Mouse (Mus musculus): ENCODE measurements around the gene Hoxb9.
A peak's percentile ranks its signal among the peaks of the same experiment; 100 is the strongest.

Hoxb9 gene

DNA sequence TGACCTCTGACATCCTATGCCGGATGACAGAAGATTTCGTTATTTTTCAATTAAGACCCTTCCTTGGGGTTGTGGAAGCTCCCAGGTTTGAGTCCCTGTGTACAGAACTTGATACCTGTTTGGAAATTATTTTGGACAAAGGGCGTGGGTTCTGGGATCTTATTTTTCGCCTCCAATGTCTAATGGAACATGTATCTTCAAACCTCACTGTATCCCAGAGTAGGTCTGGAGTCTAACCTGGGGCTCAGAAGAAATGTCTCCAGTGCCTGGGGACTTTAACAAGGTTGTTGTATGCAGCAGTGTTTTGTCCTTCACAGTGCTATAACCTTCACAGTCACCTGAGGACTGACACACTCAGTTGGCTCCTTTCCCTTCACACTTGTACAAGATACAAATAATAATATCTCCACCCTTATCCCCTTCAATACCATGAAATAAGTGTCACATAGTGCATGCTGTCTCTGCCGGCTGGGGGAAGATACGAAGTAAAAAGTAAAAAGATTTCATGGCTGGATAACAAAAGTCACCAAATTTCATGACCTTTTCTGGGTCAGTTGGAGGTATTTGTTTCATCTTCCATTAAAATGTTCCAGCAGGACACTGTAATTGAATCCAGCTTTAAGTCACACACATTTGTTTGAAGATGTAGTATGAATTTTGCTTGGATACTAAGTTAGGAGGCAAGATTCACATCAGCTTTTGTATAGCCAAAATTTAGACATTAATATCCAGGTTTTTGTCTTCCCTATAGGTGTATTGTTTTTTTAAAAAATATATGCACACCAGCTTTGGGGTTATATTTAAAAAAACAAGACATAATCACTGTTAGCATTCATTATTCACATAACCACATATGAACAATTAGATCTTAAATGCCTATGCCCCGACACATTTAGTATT is 4.0 kb upstream of the Hoxb9 start:
- no peak for DNase-seq (ENCODE audit: low spot score in 2 of 2)

DNA sequence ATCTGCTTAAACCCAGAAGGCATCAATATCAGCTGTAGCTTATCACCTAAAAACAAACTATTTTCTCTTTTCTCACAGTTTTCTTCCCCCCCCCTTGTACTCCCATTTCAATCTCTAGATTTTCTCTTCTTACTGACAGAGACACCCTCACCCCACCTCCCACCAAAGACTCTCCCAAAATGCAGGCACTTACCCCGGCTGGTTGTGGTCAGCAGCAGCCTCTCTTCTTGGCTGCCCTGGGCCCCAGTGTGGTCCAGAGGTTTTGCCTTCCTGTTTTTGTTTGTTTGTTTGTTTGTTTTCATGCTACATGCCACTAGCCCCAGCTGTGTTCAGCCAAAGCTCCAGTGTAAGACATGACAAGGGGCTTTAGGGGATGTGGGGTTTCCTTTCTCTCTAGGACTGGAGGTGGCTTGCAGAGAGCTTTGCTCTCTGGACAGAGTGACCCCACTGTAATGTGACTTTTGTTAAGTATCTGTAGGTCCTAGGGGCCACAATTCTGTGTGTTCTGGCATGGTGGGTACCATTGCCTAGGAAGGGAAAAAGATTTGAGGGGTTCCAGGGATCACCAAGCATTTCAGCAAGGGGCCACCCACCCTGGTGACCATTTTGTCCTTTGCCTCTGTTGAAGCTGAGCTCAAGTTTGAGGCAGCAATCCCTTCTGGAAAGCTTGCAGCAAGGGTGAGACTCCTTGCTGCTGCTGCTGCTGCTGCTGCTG is 3.1 kb upstream of the Hoxb9 start:
- DNase-seq (ENCODE audit: low spot score in 2 of 2), result no peak

DNA sequence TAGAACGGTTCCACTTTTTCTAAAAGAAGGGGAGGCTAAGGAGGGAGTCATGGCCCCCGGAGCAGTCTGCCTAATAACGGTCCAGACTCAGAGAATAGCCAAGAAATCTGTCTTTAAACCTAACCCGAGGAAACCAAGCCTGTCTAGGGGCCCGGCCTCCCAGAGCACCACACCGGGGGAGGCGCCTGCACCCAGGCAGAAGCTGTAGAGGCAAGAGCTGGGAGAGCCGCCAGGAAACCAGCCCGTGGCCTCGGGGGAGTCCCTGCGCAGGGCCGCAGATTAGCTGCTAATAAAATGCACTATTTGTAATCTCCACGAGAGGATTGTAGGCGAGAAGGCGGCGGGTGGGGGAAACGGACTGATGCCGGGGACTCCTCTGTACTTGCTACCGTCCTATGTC is 1.4 kb upstream of the Hoxb9 start:
- DNase-seq (ENCODE audit: low spot score in 2 of 2), result no peak

DNA sequence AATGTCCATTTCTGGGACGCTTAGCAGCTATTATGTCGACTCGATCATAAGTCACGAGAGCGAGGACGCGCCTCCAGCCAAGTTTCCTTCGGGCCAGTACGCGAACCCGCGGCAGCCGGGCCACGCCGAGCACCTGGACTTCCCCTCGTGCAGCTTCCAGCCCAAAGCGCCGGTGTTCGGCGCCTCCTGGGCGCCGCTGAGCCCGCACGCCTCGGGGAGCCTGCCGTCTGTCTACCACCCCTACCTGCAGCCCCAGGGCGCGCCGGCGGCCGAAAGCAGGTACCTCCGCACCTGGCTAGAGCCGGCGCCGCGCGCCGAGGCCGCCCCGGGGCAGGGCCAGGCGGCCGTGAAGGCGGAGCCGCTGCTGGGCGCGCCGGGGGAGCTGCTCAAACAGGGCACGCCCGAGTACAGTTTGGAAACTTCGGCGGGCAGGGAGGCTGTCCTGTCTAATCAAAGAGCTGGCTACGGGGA is 319 bp downstream of the Hoxb9 start:
- DNase-seq (ENCODE audit: low spot score in 2 of 2), result no peak

DNA sequence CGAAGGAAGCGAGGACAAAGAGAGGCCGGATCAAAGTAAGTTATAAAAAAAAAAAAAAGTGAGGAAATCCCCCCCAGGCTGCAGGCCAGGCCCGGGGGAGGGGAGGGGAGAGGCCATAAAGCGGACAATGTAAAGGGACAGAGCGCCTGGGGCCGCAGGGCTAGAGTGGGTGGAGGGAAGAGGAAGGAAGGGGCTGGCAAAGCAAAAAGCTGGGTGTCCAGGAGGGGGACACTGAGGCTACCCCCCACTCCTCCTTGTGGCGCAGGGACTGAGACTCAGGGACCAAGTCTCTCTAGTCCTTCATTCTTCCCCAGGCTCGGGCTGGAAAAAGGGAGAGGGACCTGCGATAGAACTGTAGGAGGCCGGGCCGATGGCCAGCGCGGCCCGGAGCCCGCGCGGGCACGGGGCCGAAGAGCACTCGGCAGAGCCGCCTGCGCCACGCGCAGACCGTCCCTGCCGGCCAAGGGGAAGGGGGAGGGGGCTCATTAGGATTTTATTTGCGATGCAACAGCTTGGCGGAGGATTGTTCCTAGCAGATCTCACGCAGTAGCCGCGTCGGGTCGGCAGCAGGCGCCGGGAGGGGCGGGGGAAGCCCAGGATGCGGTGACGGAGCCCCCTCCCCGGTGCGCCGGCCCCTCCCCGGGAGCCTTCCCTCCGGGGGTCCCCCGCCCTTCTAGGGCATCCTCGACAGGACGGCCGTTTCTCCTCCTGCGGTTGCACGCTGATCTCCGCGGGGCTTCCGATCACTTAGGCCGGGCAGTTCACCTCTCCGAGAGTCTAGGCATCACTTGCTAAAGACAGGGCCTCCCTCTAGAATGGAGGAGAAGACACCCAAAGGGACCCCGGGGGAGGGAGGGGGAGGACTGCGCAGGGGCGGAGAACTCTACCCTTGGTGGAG is 1.0 kb downstream of the Hoxb9 start:
- DNase-seq (ENCODE audit: low spot score in 2 of 2), result no peak

DNA sequence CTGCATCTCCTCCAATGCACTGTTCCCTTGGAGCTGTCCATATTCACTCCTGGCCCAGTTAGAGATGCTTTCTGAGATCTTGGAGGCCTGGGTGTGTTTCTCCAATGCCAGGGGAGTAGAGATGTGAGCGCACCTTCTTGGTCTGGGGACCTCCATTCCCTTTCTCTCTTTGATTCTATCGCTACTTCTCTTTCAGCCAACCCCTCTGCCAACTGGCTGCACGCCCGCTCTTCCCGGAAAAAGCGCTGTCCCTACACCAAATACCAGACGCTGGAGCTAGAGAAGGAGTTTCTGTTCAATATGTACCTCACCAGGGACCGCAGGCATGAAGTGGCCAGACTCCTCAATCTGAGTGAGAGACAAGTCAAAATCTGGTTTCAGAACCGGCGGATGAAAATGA is 3.2 kb downstream of the Hoxb9 start:
- DNase-seq (ENCODE audit: low spot score in 2 of 2), result no peak

DNA sequence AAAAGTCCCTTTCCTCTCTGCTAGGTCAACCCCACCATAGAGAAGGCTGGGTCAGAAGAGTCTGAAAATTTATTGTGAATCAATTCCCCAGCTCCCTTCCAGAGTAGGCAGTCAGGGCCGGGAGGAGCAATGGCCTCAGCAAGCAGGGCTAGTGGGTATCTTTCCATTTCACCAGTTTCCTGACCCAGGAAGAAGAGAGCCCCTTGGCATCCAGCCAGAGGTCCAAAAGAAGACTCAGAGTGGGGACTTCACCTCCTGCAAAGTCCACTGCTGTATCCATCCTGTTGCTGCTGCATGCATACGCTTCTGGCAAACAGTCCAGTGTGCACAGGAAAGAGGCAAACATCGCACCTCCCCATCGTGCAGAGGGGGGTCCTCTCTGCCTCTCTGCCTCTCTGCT is 4.6 kb downstream of the Hoxb9 start:
- no peak for DNase-seq (ENCODE audit: low spot score in 2 of 2)

DNA sequence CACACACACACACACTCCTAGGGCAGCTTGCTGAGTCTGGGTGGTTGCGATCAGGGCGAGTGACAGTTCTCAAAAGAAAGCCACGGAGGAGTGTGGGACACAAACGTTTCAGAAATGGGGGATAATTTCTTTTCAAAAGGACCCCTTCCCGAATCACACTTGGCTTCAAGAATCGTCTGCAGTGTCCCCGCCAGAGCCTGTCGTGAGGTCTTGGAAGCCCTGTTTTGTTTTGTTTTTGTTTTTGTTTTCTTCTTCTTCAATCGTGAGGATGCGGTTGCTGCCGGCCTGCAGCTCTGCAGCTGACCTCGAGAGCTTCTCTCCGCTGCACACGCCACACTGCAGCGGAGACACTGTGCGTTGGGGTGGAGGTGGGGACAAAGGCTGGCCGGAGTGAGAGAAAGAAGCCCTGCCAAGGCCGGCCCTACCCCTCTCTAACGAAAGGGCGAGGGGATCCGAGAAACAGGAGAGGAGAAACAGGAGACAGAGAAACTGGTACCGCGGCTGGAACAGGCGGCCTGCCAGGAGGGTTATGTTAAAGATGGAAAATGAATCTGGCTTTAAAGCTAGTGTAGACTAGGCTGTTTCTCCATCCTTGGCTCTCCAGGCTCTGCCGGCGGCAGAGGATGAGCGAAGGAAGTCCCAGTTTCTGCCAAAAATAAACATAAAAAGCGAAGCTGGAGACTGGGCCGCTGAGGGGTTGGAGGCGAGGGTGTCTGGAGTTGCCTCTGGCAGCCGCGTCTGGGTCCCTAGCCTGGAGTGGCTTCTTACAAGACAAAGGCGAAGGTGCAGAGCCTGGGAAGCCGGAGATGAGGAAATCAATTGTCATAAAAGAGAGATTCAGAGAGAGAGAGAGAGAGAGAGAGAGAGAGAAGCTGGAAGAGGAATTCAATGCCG is 6.1 kb downstream of the Hoxb9 start:
- no peak for DNase-seq (ENCODE audit: low spot score in 2 of 2)

DNA sequence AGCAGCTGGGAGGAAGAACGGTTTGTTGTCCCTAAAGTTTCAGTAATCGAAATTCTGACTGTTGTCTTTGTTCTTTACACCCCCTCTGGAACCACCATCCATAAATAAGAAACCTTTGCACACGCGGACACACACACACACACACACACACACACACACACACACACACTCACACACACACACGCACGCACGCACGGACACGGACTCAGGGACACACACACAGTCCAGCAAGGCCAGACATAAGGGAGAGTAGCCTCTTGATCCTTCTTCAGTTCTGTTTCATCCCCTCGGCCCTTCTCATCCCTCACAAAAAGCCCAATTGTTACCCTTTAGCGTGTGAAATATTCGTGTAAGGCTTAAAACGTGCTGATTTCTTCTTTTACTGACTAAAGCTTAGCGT is 7.1 kb downstream of the Hoxb9 start:
- DNase-seq (ENCODE audit: low spot score in 2 of 2), result no peak

DNA sequence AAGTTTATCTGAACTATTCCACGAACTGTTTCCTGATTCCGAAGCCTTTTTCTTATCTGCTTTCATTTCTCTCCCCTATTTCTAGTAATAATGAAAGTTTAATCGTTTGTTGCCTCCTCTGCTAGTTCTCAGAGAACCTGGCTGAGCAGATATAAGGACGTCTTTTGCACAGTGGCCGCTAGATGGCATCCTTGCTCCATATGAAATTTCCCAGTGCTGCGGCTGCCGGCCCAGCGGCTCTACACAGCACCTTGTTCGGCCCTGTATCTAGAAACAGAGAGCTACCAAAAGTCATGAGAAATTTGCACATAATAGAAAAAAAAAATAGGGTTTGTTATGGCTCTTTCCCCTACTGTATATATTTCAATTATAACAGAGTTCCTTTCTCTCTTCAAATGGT is 7.5 kb downstream of the Hoxb9 start:
- peak; percentile 64 to 69 for DNase-seq (ENCODE audit: low spot score in 2 of 2)

DNA sequence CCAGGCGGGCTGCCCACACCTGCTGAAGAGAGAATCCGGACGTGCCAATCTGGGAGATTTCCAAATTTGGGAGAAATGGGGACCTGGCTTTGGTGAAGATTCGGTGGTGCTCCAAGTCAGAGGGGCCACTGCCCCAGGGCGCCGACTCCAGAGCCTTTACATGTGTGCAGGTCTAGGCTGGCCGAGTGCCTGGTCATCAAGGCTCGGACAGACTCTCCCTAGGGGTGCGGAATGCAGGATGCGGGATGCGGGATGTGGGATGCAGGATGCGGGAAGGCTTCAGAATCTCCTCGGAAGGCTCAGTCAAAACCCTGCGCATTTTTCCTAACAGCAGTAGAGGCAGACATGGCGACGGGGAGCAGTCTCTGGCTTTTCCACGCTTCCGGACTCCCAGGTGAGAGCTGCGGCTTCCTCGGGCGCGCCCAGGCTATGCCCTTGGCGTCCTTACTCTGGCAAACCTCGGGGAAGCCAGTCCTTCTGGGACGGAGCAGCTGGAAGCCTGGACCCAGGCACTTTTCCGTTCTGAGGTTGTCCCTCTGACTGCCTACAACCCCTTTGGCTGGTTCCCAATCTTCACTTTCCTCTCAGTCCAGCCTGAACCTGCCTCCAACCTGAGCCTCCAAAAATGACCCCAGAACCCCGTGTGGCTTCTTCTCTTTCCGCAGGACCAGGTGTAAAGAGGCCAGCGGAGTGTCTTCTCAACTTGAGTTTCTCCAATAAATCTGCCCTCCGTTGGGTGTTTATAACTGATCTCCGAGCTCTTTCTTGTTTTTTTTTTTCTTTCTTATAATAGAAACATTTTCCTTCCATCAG is 8.4 kb downstream of the Hoxb9 start:
- DNase-seq (ENCODE audit: low spot score in 2 of 2), result no peak

DNA sequence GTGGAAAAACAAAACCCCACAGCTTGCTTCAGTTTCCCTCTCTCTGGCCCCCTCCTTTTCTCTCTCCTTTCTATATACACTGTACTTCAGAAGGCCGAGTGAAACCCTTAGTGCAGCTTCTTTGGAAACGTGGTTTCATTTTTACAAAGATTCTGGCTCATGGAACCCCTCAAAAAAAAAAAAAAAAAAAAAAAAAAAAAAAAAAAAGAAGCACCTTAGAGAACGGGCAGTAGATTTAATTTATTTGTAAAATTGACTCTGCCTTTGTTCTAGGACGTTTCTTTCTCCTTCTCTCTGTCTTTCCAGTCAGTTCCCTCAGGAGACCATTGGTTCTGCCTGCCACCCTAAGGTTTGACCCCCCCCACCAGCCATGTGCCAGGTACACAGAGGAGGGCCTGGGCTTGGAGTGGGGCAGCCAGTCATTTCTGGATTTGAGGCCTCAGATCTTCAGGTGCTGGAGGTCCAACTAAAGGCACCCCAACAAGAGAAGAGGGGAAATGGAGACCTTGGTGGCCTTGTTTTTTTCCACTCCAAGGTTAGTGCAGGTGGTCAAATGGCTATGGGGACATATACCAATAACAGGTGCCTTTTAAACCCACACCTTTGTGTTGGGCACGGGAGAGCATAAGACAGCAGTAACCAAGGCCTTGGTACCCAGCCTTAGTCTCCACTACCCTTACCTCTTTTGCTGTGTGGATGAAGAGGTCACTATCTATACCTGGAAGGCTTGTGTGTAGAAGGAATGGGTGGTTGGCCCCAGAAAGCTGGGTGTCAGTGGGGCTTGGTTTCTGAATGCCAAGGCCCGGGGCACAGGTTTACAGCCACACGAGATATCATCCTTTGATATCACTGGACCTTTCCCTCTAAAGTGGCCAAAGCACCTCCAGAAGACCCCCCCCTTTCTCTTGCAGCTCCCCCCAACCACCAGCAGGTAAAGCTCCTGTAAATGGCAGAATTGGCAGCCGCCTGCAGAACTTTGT is 9.4 kb downstream of the Hoxb9 start:
- no peak for DNase-seq (ENCODE audit: low spot score in 2 of 2)

DNA sequence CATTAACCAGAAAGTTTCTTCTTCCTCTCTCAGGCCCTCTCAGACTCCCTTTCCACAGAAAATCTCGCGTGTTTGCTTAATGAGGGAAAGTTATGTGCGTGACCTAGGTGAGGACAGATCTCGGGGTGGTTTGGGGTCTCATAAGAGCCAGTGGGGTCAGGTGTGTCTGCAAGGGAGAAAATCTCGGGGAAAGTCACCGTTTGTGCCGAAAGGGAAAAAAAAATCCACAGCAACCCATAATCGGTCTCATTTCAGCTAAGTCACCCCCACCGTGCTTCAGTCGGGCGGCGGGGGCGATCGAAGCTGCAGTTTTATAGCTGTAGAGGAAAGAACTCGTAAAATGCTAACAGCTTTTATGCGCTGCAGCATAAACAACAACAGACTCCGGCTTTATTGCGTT is 10.1 kb downstream of the Hoxb9 start:
- DNase-seq (ENCODE audit: low spot score in 2 of 2), result no peak

DNA sequence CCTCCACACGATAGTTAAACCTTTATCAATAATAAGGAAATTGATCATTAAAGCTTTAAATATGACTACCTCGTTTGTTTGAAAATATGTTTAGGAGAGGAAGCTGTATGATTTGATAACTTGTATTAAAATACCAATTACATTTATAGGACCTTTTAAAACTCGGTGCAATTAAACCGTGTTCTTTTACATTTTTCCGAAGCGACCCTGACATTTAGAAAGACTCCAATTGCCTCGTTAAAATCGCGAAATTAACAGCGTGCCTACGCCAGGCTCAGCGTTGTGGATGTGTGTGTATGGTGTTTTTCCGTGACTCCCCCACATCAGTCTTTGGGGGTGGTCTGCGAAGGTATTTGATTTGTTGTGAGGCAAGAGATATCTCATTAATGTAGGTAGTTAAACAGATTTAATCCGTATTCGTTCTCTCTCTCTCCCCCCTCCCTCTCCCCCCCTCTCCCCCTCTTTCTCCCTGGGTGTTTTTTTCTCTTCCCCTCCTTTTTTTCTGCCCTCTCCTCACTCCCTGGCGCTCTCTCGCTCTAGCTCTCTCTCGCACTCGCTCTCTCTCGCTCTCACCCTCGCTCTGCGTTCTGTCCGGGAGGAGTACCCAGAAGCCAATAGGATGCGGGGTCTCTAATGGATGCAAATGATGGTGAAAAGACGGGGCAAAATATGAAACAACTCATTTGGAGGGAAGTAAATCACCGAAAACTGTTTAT is 10.8 kb downstream of the Hoxb9 start, which contains the start of gene Hoxb8:
Gene Hoxb8 (plus strand): TSS at position 51 of the 716 bp plus-strand sequence.
- DNase-seq (ENCODE audit: low spot score in 2 of 2), result no peak

DNA sequence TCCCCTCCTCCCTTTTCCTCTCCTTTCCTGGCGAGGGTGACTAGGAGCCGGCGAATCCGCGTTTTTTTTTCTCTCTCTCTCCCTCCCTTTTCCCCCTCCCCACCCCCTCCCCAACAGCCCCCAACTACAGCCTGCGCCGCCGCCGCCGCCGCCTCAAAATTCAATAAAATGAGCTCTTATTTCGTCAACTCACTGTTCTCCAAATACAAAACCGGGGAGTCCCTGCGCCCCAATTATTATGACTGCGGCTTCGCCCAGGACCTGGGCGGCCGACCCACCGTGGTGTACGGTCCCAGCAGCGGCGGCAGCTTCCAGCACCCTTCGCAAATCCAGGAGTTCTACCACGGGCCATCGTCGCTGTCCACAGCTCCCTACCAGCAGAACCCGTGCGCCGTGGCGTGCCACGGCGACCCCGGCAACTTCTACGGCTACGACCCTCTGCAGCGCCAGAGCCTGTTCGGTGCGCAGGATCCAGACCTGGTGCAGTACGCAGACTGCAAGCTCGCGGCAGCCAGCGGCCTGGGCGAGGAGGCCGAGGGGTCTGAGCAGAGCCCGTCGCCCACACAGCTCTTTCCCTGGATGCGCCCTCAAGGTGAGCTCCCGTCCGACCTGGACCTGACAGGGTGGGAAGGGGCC is 11.7 kb downstream of the Hoxb9 start:
- DNase-seq (ENCODE audit: low spot score in 2 of 2), result no peak

DNA sequence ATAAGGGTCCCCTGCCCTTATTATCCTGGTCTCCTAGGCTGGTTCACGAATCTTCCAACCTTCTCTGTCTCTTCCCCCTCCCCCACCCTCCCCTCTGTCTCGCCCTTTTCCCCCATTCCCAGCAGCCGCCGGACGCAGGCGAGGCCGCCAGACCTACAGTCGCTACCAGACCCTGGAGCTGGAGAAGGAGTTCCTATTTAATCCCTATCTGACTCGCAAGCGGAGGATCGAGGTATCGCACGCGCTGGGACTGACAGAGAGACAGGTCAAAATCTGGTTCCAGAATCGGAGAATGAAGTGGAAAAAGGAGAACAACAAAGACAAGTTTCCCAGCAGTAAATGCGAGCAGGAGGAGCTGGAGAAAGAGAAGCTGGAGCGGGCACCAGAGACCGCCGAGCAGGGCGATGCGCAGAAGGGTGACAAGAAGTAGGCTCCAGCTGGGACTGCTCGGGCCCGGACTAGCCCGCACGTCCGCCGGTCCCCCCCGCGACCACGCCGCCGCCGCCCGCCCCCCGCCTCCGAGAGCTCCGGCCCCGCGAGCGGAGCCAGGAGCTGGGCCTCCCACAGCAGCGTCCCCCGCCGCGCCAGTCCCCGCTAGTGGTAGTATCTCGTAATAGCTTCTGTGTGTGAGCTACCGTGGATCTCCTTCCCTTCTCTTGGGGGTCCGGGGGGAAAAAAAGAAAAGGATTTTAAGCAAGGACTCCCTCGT is 12.9 kb downstream of the Hoxb9 start:
- no peak for DNase-seq (ENCODE audit: low spot score in 2 of 2)
